Mouse (Mus musculus) mature B cell (primary cell): ENCODE measurements around the gene Rnf24.

ENCODE experiments used
- in situ Hi-C: fragments of 300-500 bp; cut with MboI; formaldehyde crosslinking; loops from 2 replicates; pipeline ENCODE4 v1.14.3; 2019

Rnf24 gene

GRCm38 (mm10) chr2:131352747-131353563 is at the start of gene Rnf24:
Gene Rnf24 (minus strand): TSS chr2:131352892.
- in situ Hi-C loops: no loop called here

- in situ Hi-C loops: no loop called here
Measured at GRCm38 (mm10) chr2:131401794-131402495, 49.3 kb upstream of the Rnf24 start.

- in situ Hi-C loops: no loop called here
Measured at GRCm38 (mm10) chr2:131400846-131401245, 48.2 kb upstream of the Rnf24 start.

GRCm38 (mm10) chr2:131397323-131397848 is 44.7 kb upstream of the Rnf24 start:
- in situ Hi-C loops: no loop called here

- in situ Hi-C loops: no loop called here
Measured at GRCm38 (mm10) chr2:131386350-131386962, 33.8 kb upstream of the Rnf24 start.

GRCm38 (mm10) chr2:131385176-131385575 is 32.5 kb upstream of the Rnf24 start:
- in situ Hi-C loops: no loop called here

GRCm38 (mm10) chr2:131379541-131379940 is 26.8 kb upstream of the Rnf24 start:
- in situ Hi-C loops: no loop called here

GRCm38 (mm10) chr2:131378872-131379271 is 26.2 kb upstream of the Rnf24 start:
- in situ Hi-C loops: no loop called here

GRCm38 (mm10) chr2:131377055-131377454 is 24.4 kb upstream of the Rnf24 start:
- in situ Hi-C loops: no loop called here

- in situ Hi-C loops: no loop called here
Measured at GRCm38 (mm10) chr2:131373656-131374055, 21.0 kb upstream of the Rnf24 start.

GRCm38 (mm10) chr2:131372276-131372877 is 19.7 kb upstream of the Rnf24 start:
- in situ Hi-C loops: no loop called here

- in situ Hi-C loops: no loop called here
Measured at GRCm38 (mm10) chr2:131371811-131372210, 19.1 kb upstream of the Rnf24 start.

GRCm38 (mm10) chr2:131370828-131371227 is 18.1 kb upstream of the Rnf24 start:
- in situ Hi-C loops: no loop called here

GRCm38 (mm10) chr2:131364689-131365088 is 12.0 kb upstream of the Rnf24 start:
- in situ Hi-C loops: no loop called here

- in situ Hi-C loops: no loop called here
Measured at GRCm38 (mm10) chr2:131358481-131358880, 5.8 kb upstream of the Rnf24 start.

- in situ Hi-C loops: no loop called here
Measured at GRCm38 (mm10) chr2:131354049-131354448, 1.4 kb upstream of the Rnf24 start.

GRCm38 (mm10) chr2:131353564-131353915 is 848 bp upstream of the Rnf24 start:
- in situ Hi-C loops: no loop called here

GRCm38 (mm10) chr2:131351968-131352746 is 535 bp downstream of the Rnf24 start:
- in situ Hi-C loops: no loop called here

- in situ Hi-C loops: no loop called here
Measured at GRCm38 (mm10) chr2:131351471-131351870, 1.2 kb downstream of the Rnf24 start.

- in situ Hi-C loops: no loop called here
Measured at GRCm38 (mm10) chr2:131350301-131350700, 2.4 kb downstream of the Rnf24 start.

GRCm38 (mm10) chr2:131345556-131345955 is 7.1 kb downstream of the Rnf24 start:
- in situ Hi-C loops: no loop called here
